Mouse (Mus musculus) thymus, postnatal 4 days (tissue): ENCODE measurements around the gene Bpi.

Experiments
- DNase-seq: peaks from one replicate; pipeline ENCODE4 v3.0.0; 2021

Gene Bpi

DNA sequence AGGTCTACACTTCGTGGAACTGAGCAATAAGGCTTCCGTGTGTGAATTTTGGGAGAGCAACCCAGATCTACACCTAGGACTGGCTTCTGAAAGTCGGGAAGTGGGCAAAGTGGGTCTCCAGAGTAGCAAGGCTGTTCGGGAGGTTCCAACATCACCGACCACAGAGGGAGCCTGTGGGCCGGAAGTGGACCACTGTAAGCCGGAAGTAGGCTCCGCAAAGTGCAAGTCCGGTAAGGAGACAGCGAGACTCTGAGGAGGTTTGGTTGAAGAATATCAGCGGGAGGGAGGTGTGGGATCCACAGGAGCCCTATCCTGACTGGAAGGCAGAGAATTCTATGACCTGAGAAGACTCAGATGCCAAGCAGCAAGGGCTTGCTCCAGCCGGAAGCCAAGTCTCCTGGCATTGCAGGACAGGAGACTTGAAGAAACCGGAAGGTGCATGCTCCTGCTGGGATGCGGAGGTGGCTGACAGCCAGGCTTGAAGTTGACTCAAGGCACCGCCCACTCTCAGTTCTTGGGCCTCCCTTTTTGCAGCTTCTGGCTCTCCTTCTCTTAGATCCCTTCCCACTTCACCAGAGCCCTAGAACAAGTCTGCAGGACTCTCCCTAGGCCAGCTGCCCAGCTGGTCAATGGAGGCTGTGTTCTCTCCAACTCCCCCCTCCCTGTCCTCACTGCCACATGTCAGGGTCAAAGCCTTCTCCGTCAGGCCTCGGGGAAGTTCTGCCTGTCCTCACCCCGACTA lies 14.6 kb upstream of the Bpi start:
- DNase-seq = no peak

DNA sequence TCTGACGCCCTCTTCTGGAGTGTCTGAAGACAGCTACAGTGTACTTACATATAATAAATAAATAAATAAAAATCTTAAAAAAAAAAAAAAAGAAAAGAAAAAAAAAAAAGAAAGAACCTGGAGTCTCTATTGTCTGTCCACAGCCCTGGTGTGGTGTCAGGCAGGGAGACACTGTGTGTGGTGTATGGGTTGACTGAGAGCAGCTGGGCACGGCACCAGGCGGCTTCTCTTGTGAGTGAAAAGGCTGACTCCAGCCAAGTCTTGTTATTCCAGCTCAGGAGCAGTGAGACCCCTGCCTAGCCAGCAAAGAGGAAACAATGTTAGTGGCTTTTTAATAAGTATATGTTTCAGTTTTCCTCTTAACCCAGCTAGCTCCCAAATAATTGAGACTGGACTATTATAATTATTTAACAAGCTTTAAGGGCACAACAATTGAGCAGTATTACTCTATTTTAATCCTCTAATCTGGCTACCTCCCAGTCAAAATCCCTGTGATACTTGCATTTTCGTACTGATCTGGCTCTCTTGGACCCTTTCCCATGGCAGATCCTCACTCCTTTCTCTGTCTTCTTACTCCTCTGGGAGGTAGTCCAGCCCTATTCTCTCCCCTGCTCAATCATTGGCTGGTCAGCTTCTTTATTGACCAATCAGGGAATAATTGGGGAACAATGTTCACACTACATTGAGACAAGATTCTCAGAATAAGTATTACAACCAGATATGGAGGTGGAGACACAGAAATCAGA lies 12.6 kb upstream of the Bpi start:
- no peak for DNase-seq

- DNase-seq = no peak
These were observed 10.0 kb upstream of the Bpi start for GRCm38 (mm10) chr2:158247852-158248251.

GRCm38 (mm10) chr2:158248318-158248717 lies 9.6 kb upstream of the Bpi start:
- DNase-seq = no peak

- no peak for DNase-seq
These were observed 7.3 kb upstream of the Bpi start for GRCm38 (mm10) chr2:158250558-158250957.

DNA sequence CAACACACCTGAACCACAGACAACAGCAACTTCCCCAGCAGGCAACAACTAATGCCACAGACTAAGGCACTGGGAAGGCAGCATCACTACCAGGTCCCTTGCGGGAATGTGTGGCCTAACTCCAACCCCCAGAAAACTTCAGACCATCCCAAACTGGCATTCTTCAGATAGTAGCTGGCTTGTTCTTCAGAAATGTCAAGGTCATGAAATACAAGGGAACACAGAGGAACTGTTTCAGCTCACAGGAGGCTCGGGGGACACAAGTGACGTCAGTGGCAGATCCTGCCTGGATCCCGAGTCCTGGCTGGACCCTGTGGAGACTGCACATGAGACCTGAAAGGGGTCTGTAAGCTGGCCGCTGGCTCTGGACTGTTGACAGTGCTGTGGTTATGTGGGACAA lies 4.1 kb upstream of the Bpi start:
- DNase-seq = no peak

DNA sequence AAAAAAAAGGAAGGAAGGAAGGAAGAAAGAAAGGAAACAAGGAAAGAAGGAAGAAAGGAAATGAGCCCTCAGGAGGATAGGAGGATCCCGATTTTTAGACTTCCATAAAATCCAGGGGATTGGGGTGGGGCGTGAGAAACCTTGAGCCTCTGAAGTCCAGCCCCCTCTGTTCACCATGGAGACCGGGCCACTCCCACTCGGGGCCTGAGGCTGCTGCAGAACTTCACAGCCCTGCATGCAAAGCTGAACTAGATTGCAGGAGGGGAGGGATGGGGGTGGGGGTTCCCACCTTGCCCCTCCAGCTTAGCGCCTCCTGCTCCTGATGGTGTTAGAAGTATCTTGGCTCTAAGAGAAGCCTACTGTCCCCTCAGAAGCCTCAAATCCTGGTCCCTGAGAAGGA lies 1.0 kb upstream of the Bpi start:
- no peak for DNase-seq

GRCm38 (mm10) chr2:158258781-158259180 lies 887 bp downstream of the Bpi start:
- DNase-seq = peak; percentile 83

- DNase-seq = no peak
These were observed 1.6 kb downstream of the Bpi start for GRCm38 (mm10) chr2:158259498-158259897.

DNA sequence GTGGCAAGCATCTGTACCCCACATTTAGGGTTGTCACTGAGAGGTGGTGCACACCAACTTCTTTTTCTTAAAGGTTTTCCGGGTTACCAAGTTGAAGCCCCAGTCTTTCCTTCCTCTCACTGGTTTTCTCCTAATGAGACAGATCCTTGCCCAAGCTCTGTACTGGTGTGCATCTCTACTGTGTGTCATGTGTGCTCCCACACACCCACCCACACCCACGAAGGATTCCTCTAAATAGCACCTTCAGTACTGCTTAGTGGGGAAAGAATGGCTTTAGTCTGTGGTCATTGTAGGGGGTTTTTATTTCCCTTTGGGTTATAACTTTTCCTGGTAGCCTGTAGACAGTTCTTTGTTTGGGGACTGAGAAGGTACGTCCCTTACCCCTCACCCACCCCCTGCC lies 7.0 kb downstream of the Bpi start:
- DNase-seq = no peak

DNA sequence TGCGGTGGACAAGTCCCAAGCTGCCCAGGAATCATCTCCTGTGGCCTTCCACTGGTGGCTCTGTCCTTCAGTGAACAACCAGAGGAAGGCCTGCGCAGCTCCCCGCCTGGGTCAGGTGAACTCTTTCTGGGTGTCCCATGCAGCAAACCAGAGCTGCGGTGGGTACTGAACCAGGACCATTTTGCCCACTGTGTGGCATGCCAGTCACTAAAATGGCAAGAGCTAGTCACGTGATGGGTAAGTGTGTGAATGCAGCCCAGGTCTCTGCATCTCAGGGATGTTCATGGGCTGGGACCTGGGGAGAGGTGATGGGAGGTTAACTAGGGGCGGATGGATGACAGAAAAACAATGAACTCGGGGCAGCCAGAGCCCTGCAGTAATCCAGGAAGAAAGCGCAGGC lies 12.1 kb downstream of the Bpi start:
- DNase-seq = no peak

- peak; percentile 25 for DNase-seq
These were observed 15.8 kb downstream of the Bpi start for GRCm38 (mm10) chr2:158273646-158274045.

DNA sequence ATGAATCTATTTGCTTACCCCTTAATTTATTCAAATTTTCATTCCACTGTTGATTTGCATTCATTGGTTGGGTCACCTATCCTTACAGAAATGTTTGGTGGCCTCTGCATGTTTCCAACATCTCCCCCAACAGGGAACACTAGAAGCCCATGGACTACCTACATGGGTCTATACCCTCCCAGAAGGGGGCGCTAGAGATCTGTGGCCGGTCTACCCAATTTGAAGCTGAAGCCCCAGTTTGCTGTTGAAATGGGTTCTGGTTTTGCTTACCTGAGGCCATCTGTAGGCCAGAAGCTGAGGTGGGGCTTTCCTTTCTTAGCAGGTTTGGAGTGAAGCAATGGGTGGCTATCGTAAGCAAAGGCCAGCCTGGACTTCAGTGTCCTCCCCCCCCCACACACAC lies 17.5 kb downstream of the Bpi start:
- DNase-seq = peak; percentile 37

DNA sequence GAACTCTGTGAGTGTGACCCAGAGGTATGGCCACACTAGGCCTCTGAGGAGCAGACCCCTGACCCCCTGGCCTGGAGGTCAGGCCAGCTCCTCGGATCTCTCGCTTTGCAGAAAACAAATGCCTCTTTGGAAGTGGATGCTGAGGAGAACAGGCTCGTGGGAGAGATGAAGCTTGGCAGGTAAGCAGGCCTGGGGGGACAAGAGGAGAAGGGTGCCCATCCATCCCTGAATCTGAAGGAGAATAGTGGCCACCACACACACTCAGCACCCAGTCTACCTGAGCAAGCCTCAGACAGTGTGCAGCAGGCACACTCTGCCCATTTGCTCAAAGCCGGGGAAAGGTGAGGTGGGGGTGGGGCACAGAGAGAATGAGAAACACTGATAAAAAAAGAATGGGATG lies 17.9 kb downstream of the Bpi start:
- DNase-seq = no peak

GRCm38 (mm10) chr2:158276451-158276850 lies 18.6 kb downstream of the Bpi start:
- no peak for DNase-seq

DNA sequence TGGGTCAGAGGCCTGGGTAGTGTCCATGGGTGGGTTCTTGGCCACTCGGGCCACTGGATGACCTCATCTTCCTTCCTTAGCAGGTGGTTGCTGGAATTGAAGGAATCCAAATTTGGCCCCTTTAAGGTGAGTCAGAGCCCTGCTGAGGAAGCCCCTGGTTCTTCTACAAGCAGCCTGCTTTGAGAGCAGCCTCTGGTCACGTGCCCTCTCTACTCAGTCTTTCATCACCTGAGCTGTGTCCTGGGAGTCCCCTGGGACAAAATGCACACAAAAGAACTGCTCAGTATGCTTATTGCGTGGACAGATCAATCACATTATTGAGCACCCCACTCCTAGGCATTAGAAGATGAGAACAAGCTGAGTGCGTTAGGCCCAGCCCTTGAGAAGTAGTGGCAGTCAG lies 19.0 kb downstream of the Bpi start:
- DNase-seq = no peak

DNA sequence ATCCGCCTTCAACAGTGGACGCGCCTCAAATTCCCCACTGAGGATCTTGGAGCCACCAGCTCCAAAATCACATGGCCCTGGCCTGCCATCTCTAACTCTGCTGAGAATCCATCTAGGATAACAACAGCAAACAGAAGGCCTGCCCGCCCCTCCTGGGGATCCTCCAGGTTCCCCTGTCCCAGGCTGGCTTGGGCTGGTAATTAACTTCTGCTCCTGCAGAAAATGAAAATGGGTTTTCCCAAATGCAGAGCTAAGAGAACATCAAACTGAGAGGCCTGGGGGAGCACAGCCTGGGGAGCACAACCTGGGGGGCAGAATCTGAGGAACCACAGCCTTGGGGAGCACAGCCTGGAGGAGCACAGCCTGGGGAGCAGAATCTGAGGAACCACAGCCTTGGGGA lies 21.8 kb downstream of the Bpi start:
- DNase-seq = no peak

DNA sequence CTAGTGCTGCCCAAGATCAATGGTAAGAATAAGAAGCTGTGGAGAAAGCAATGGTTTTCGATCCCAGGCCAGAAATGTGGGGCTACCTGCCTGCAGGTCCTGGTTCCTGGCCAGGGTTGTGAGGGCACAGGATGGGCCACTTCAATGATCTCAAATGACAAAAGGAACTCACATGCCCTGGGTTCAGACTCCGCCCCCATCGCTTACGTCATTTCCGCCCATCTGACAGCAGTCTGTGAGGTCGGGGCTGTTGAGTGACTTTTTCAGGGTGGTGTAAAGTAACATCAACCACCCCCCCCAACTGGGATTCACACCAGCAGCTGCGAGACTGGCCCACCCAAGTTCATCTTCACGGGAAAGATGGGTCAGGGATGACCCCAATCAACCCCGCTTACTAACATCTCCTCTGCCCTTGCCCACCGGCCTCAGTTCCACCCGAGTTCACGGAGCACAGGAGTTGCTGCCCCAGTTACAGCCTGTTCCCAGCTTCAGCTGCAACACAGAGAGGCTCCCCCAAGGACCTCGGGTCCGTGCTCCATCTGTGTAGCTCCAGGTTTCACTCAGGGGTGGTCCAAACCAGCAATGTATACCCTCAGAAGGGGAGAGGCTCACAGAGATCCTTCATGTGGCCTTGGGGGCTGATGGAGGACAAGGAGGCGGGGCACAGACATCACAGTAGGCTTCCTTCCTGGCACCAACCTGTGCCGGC lies 23.8 kb downstream of the Bpi start:
- DNase-seq = peak; percentile 53

GRCm38 (mm10) chr2:158283136-158283535 lies 25.2 kb downstream of the Bpi start:
- no peak for DNase-seq

DNA sequence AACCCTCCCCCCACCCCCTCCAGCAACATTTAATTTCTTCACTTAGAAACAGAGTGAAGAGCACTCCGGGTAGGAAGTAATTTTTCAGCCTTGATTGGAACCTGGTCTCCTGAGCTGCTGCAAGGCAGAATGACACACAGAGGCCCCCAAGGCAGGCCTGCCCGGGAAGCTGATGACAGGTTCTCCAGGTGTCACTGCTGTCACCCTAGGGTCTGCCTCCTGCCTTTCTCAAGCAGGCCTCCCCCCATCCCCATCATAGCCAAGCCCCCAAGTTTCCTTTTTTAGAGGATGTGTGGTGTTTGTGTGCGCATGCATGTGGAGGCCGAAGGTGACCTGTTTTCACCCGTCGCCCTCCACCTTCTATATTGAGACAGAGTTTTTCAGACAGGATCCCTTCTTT lies 25.9 kb downstream of the Bpi start:
- DNase-seq = no peak

GRCm38 (mm10) chr2:158284571-158284970 lies 26.7 kb downstream of the Bpi start:
- peak; percentile 82 for DNase-seq

DNA sequence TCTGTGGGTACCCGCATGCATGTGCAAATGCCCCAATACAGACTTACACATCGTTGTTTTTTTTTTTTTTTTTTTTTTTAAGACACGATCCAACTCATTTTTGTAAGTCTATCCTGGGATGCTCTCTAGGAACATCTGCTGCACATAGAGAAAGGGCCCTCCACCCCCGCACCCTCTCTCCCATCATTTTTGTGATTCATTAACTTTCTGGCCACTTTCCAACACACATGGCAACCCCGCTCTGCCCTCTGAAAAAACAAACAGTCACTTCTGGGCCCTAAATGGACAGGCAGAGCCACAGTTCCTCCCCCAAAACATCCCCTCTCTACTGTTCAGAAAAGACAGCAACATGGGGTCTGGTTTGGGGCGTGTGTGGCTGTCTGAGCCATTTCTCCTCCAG lies 27.8 kb downstream of the Bpi start:
- no peak for DNase-seq

GRCm38 (mm10) chr2:158295700-158296099 lies 37.8 kb downstream of the Bpi start:
- DNase-seq = no peak

DNA sequence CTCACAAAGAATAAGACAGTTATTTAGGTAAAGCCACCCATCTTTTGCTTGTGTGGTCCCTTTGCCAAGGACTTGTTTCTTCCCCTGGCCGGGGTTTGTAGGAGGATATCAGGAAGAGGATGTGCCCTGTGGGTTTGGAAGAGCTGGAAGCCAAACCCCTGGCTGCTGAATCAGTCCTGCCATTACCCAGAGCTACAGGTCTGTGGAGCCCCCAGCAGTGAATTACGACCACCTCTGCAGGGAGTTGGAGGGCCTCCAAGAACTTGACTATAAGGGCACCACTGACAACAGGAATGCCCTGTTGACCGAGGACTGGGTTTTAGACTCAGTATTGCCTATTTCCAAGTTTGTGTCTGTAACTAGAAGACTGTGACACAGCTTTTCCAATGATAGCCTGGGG lies 41.3 kb downstream of the Bpi start:
- no peak for DNase-seq
